Mouse (Mus musculus) MEL (cell line): ENCODE results near the gene Amt.

ENCODE experiments used
- CTCF ChIP-seq, 3 experiments: IDR thresholded peaks in 2 of 3; conservative IDR thresholded peaks in 1 of 3; 2 replicates each; pipeline ENCODE4 v1.5.1; 2011 to 2012; ENCODE audit warnings: low read length in 3 of 3, low read depth in 2 of 3, mild to moderate bottlenecking in 2 of 3, improper control_type of control experiment in 1 of 3, inconsistent platforms in 1 of 3, mixed read lengths in 1 of 3, moderate library complexity in 1 of 3; ENCODE audit not compliant: control insufficient read depth in 1 of 3, insufficient read depth in 1 of 3, poor library complexity in 1 of 3, severe bottlenecking in 1 of 3
- ELF1 ChIP-seq: IDR thresholded peaks from 2 replicates; pipeline ENCODE4 v1.6.1; 2014; ENCODE audit warnings: low read depth, mild to moderate bottlenecking, inconsistent platforms, low read length, improper control_type of control experiment, moderate library complexity
- GATA1 ChIP-seq: IDR thresholded peaks from 2 replicates; pipeline ENCODE4 v1.6.1; 2011; ENCODE audit warnings: low read depth, low read length, improper control_type of control experiment
- MYB ChIP-seq: IDR thresholded peaks from 2 replicates; pipeline ENCODE4 v1.6.1; 2011; ENCODE audit warnings: mild to moderate bottlenecking, low read depth, low read length, improper control_type of control experiment
- MYC ChIP-seq: IDR thresholded peaks from 2 replicates; pipeline ENCODE4 v1.6.1; 2011; ENCODE audit warnings: low read depth, mild to moderate bottlenecking, low read length, improper control_type of control experiment, moderate library complexity
- NRF1 ChIP-seq: IDR thresholded peaks from 2 replicates; pipeline ENCODE4 v1.6.1; 2014; ENCODE audit warnings: low read depth, mild to moderate bottlenecking, inconsistent platforms, low read length, improper control_type of control experiment, moderate library complexity; ENCODE audit not compliant: poor library complexity, insufficient read depth, severe bottlenecking
- POLR2A ChIP-seq, 2 experiments: IDR thresholded peaks; 2 replicates each; pipeline ENCODE4 v1.6.1; 2011 to 2012; ENCODE audit warnings: low read length in 2 of 2, mild to moderate bottlenecking in 2 of 2, control low read depth in 1 of 2, improper control_type of control experiment in 1 of 2, low read depth in 1 of 2, moderate library complexity in 1 of 2; ENCODE audit not compliant: control insufficient read depth in 1 of 2, insufficient read depth in 1 of 2, poor library complexity in 1 of 2
- POLR2AphosphoS2 ChIP-seq: IDR thresholded peaks from 2 replicates; pipeline ENCODE4 v1.6.1; 2011; ENCODE audit warnings: low read length, improper control_type of control experiment

GRCm38 (mm10) chr9:108349727-108350126 lies 53.1 kb downstream of the Amt start:
- TF ChIP-seq CTCF (IDR thresholded peaks at IDR 0.05 in 2 of 3, conservative IDR thresholded peaks at IDR 0.05 in 1 of 3; ENCODE audit: control insufficient read depth in 1 of 3, insufficient read depth in 1 of 3, low read depth in 2 of 3, low read length in 3 of 3, poor library complexity in 1 of 3, severe bottlenecking in 1 of 3): no peak
- no peak for TF ChIP-seq POLR2A (IDR thresholded peaks at IDR 0.05; ENCODE audit: control insufficient read depth in 1 of 2, insufficient read depth in 1 of 2, low read depth in 1 of 2, low read length in 2 of 2, poor library complexity in 1 of 2)
- no peak for TF ChIP-seq NRF1
- no peak for TF ChIP-seq MYC
- no peak for TF ChIP-seq ELF1
- no peak for TF ChIP-seq GATA1
- TF ChIP-seq MYB: no peak
- TF ChIP-seq POLR2AphosphoS2: no peak
